In genomic region chr11:51646751-51647667, GRCm38 (mm10) we compare ENCODE assay signal across 8 mouse cellular contexts. TPM values are rescaled to one million over a fixed set of nuclear protein-coding genes. Genes with fewer than 3 reads are reported as not detected.
DNase-seq lines count a peak whose midpoint lies in the region.

No protein-coding gene starts in this region.

- DNase-seq in adrenal gland, adult 2 months: peak; percentile 55
- no peak for DNase-seq in adrenal gland, adult 18-20 months (ENCODE audit: low spot score in 2 of 2)
- peak; percentile 48 to 49 for DNase-seq in B cell, adult 2 months
- peak; percentile 99 for DNase-seq in heart, adult 11 months
- DNase-seq in kidney, adult 8-10 months: peak; percentile 54 to 61
- DNase-seq in lung, postnatal 10 days: peak; percentile 80
- peak; percentile 22 for DNase-seq in yolk sac, embryonic 10.5 days (ENCODE audit: low spot score)
- no peak for DNase-seq in ovary, postnatal 36 days (ENCODE audit: low spot score)

RNA-seq across cellular contexts. Expression of gene N4bp3, which starts 3.6 kb away (rescaled TPM):
- total RNA-seq in adrenal gland, adult 2 months (2021): 1 to 10 TPM; 5.3 to 9.3 TPM
- polyA plus RNA-seq in adrenal gland, adult 2 months (2012; rRNA removed): 10.5 and 15.1 TPM in 2 replicates
- total RNA-seq in adrenal gland, adult 18-20 months (2021): 1 to 10 TPM; 6.3 to 7.7 TPM

RNA-seq across cellular contexts. Expression of gene D930048N14Rik, which starts 3.7 kb away (rescaled TPM):
- total RNA-seq in adrenal gland, adult 2 months (2021): 1 to 10 TPM; 1.0 to 2.4 TPM
- 5.0 and 6.1 TPM in 2 replicates for polyA plus RNA-seq in adrenal gland, adult 2 months (2012; rRNA removed)
- 1 to 10 TPM; 1.3 TPM for total RNA-seq in adrenal gland, adult 18-20 months (2021)

RNA-seq across cellular contexts. Expression of gene Rmnd5b, which starts 11.3 kb away (rescaled TPM):
- 10 to 100 TPM; 44.0 to 61.9 TPM for total RNA-seq in adrenal gland, adult 2 months (2021)
- 201 and 250 TPM in 2 replicates for polyA plus RNA-seq in adrenal gland, adult 2 months (2012; rRNA removed)
- 10 to 100 TPM; 30.0 to 47.2 TPM for total RNA-seq in adrenal gland, adult 18-20 months (2021)

RNA-seq across cellular contexts. Expression of gene Nhp2, which starts 27.5 kb away (rescaled TPM):
- 10 to 100 TPM; 76.3 to 79.4 TPM for total RNA-seq in adrenal gland, adult 2 months (2021)
- 41.8 and 48.3 TPM in 2 replicates for polyA plus RNA-seq in adrenal gland, adult 2 months (2012; rRNA removed)
- total RNA-seq in adrenal gland, adult 18-20 months (2021): 10 to 100 TPM; 53.3 to 68.6 TPM

RNA-seq across cellular contexts. Expression of gene Hnrnpab, which starts 40.4 kb away (rescaled TPM):
- total RNA-seq in adrenal gland, adult 2 months (2021): 100 to 1,000 TPM; 266 to 294 TPM
- polyA plus RNA-seq in adrenal gland, adult 2 months (2012; rRNA removed): 234 and 286 TPM in 2 replicates
- total RNA-seq in adrenal gland, adult 18-20 months (2021): 100 to 1,000 TPM; 254 to 336 TPM

Comparison
In these comparisons a context has a peak if more than half of its experiments do, and no peak if none do; other contexts are left out.
1. DNase-seq: peak in adrenal gland, adult 2 months (single experiment), B cell, adult 2 months (2 of 2), heart, adult 11 months (single experiment), kidney, adult 8-10 months (2 of 2), lung, postnatal 10 days (single experiment) and yolk sac, embryonic 10.5 days (single experiment); none in adrenal gland, adult 18-20 months (0 of 2) and ovary, postnatal 36 days (single experiment).